Mouse (Mus musculus) liver, postnatal 0 days (tissue): ENCODE results near the gene Mmp23.

Source experiments
- CTCF ChIP-seq: sonication (generic); IDR thresholded peaks from 2 replicates; pipeline ENCODE4 v1.5.1; 2016; ENCODE audit warnings: antibody characterized with exemption, low read depth
- EP300 ChIP-seq: IDR thresholded peaks from 2 replicates; pipeline ENCODE4 v1.6.1; 2016; ENCODE audit warnings: antibody characterized with exemption, low read depth, mild to moderate bottlenecking

DNA sequence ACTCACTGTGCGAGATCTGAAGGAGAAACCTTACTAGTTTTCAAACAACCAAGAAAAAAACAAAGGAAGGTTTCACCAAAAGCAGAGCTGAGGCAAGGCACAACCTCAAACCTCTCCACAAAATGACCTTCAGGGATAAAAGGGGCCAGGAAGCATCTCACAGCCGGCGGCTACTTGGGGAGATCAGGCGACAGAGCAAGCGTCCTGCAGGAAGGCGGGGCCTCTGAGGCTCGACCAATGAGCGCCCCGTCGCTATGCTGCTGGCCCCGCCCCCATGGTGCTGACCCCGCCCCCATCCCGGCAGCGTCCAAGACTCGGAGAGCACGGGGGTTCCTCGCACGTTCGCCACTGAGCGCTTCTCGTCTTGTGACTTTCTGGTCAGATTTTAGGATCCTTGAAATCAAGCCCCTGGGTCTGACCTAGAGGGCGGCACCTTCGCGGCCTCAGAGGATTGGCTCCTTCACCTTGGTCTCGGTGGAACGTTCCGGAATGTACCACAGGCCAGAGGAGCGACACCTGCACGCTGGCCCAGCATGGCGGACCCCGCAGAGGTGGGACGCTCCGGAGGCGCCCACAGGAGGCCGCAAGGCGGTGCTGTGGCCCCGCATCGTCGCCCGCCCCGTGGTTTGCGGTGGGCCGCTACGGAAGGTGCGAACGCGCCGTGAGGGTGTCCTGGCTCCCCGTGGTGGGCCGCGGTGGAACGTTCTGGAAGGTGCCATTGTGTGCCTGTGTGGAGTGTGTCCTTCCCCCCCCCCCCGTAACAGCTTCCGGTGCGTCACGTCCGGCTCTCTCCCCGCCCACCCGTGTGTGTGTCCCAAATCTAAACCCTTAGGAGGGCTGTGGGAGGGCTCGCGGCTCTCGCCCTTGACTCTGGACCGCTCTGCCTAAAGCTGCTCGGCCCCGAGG is 51.8 kb downstream of the Mmp23 start, which contains the start of gene Slc35e2:
- TF ChIP-seq CTCF (peak; percentile 50), EP300 (0 out of 2 replicates have a peak, but pooled peaks have one; percentile 0)
